Mouse (Mus musculus): ENCODE results near the gene Olfr191. TPM values are rescaled to one million over a fixed set of nuclear protein-coding genes. Genes with fewer than 3 reads are reported as not detected.

The Olfr191 gene
- total RNA-seq (2023), result not detected

GRCm38 (mm10) chr16:59089722-59090121 lies at the start of gene Olfr191:
Gene Olfr191 (minus strand): TSS chr16:59089822.

GRCm38 (mm10) chr16:59120969-59121368 lies 31.3 kb upstream of the Olfr191 start, which contains the start of gene Olfr194:
Gene Olfr194 (minus strand): TSS chr16:59121069.

GRCm38 (mm10) chr16:59111781-59112180 lies 22.2 kb upstream of the Olfr191 start, which contains the start of gene Olfr193:
Gene Olfr193 (minus strand): TSS chr16:59111881.

GRCm38 (mm10) chr16:59077905-59078304 lies 11.7 kb downstream of the Olfr191 start, which contains the start of gene Olfr190:
Gene Olfr190 (minus strand): TSS chr16:59078005.

GRCm38 (mm10) chr16:59039710-59040109 lies 49.9 kb downstream of the Olfr191 start, which contains the start of gene Olfr187:
Gene Olfr187 (minus strand): TSS chr16:59039767.

Other genes with a start within 250 kb of the Olfr191 start
- gene Olfr177, start 215.1 kb downstream of the Olfr191 start, total RNA-seq (2023), result not detected
- gene Olfr178, start 197.8 kb downstream of the Olfr191 start, total RNA-seq (2023), result not detected
- gene Olfr181, start 161.1 kb downstream of the Olfr191 start, total RNA-seq (2023), result not detected
- gene Olfr180, start 160.4 kb downstream of the Olfr191 start, total RNA-seq (2023), result not detected
- gene Olfr183, start 94.5 kb downstream of the Olfr191 start, total RNA-seq (2023), result not detected
- not detected for gene Olfr186, start 59.5 kb downstream of the Olfr191 start, total RNA-seq (2023)
- gene Olfr187, start 50.1 kb downstream of the Olfr191 start, total RNA-seq (2023), result not detected
- gene Olfr190, start 11.8 kb downstream of the Olfr191 start, total RNA-seq (2023), result not detected
- gene Olfr193, start 22.1 kb upstream of the Olfr191 start, total RNA-seq (2023), result not detected
- not detected for gene Olfr194, start 31.2 kb upstream of the Olfr191 start, total RNA-seq (2023)
- not detected for gene Olfr195, start 57.2 kb upstream of the Olfr191 start, total RNA-seq (2023)
- gene Olfr196, start 80.6 kb upstream of the Olfr191 start, total RNA-seq (2023), result not detected
- gene Olfr198, start 113.7 kb upstream of the Olfr191 start, total RNA-seq (2023), result not detected
- not detected for gene Olfr199, start 129.9 kb upstream of the Olfr191 start, total RNA-seq (2023)
- gene Olfr201, start 182.8 kb upstream of the Olfr191 start, total RNA-seq (2023), result not detected
- gene Olfr202, start 197.0 kb upstream of the Olfr191 start, total RNA-seq (2023), result not detected
- not detected for gene Olfr203, start 209.1 kb upstream of the Olfr191 start, total RNA-seq (2023)
- gene Olfr204, start 228.4 kb upstream of the Olfr191 start, total RNA-seq (2023), result not detected
- gene Olfr205, start 241.3 kb upstream of the Olfr191 start, total RNA-seq (2023), result not detected